Mouse (Mus musculus) CD4-positive helper T cell, adult 2 months (primary cell): ENCODE measurements around the gene AC134908.4.

Source experiments
- DNase-seq: peaks from one replicate; pipeline ENCODE4 v3.0.0-alpha.2; 2012; ENCODE audit warnings: low read depth, missing footprints, low spot score

The AC134908.4 gene

GRCm38 (mm10) chr17:25831451-25832281 lies 36.2 kb upstream of the AC134908.4 start:
- DNase-seq = no peak

- DNase-seq = no peak
These were observed 35.5 kb upstream of the AC134908.4 start for GRCm38 (mm10) chr17:25830806-25831431.

GRCm38 (mm10) chr17:25830200-25830753 lies 34.8 kb upstream of the AC134908.4 start:
- DNase-seq = no peak

- no peak for DNase-seq
These were observed 34.1 kb upstream of the AC134908.4 start for GRCm38 (mm10) chr17:25829558-25830017.

- peak; percentile 85 for DNase-seq
These were observed 33.5 kb upstream of the AC134908.4 start, which contains the start of gene Jmjd8 for GRCm38 (mm10) chr17:25828712-25829557. Gene Jmjd8 (plus strand): TSS chr17:25828867.

GRCm38 (mm10) chr17:25828223-25828594 lies 32.8 kb upstream of the AC134908.4 start:
- DNase-seq = peak; percentile 29

- no peak for DNase-seq
These were observed 32.2 kb upstream of the AC134908.4 start for GRCm38 (mm10) chr17:25827546-25828222.

GRCm38 (mm10) chr17:25827011-25827410 lies 31.6 kb upstream of the AC134908.4 start:
- DNase-seq = no peak

GRCm38 (mm10) chr17:25825984-25826570 lies 30.6 kb upstream of the AC134908.4 start:
- no peak for DNase-seq

GRCm38 (mm10) chr17:25825311-25825710 lies 29.9 kb upstream of the AC134908.4 start:
- DNase-seq = no peak

- no peak for DNase-seq
These were observed 29.1 kb upstream of the AC134908.4 start for GRCm38 (mm10) chr17:25824362-25825142.

- DNase-seq = peak; percentile 90
These were observed 28.0 kb upstream of the AC134908.4 start, which contains the start of gene Wdr24 for GRCm38 (mm10) chr17:25823452-25823851. Gene Wdr24 (plus strand): TSS chr17:25823627.

- no peak for DNase-seq
These were observed 23.7 kb upstream of the AC134908.4 start for GRCm38 (mm10) chr17:25818851-25819780.

GRCm38 (mm10) chr17:25817662-25818061 lies 22.2 kb upstream of the AC134908.4 start:
- no peak for DNase-seq

- DNase-seq = peak; percentile 76
These were observed 18.0 kb upstream of the AC134908.4 start for GRCm38 (mm10) chr17:25813471-25813870.

- no peak for DNase-seq
These were observed 15.4 kb upstream of the AC134908.4 start for GRCm38 (mm10) chr17:25810890-25811289.

GRCm38 (mm10) chr17:25809606-25810340 lies 14.3 kb upstream of the AC134908.4 start:
- no peak for DNase-seq
